Mouse (Mus musculus): ENCODE data around the gene Lactb. TPM values are rescaled to one million over a fixed set of nuclear protein-coding genes. Genes with fewer than 3 reads are reported as not detected.

Lactb gene
- polyA plus RNA-seq, 1 experiment = 18.2 TPM

- no peak overlapping the region for H3K4me3 ChIP-seq (ENCODE audit: insufficient read depth, low read length)
- no peak overlapping the region for H3K27ac ChIP-seq (ENCODE audit: insufficient read depth, low read length)
- TF ChIP-seq CTCF (IDR thresholded peaks at IDR 0.05; ENCODE audit: extremely low read depth, insufficient read depth, low read length) (no peak), POLR2A (IDR thresholded peaks at IDR 0.05; ENCODE audit: extremely low read depth, insufficient read depth, low read length) (no peak)
- no peaks in the 10 kb centered on the region for H3K4me1 ChIP-seq (ENCODE audit: control insufficient read depth, insufficient read depth, low read length)
Measured at GRCm38 (mm10) chr9:66933869-66934808, 41.1 kb downstream of the Lactb start.

GRCm38 (mm10) chr9:66930351-66930750, 44.9 kb downstream of the Lactb start:
- TF ChIP-seq CTCF (IDR thresholded peaks at IDR 0.05; ENCODE audit: extremely low read depth, insufficient read depth, low read length) (no peak), POLR2A (IDR thresholded peaks at IDR 0.05; ENCODE audit: extremely low read depth, insufficient read depth, low read length) (no peak)
- no peak overlapping the region for H3K4me3 ChIP-seq (ENCODE audit: insufficient read depth, low read length)
- H3K4me1 ChIP-seq (ENCODE audit: control insufficient read depth, insufficient read depth, low read length) = no peaks in the 10 kb centered on the region
- H3K27ac ChIP-seq (ENCODE audit: insufficient read depth, low read length) = no peak overlapping the region

GRCm38 (mm10) chr9:66927696-66928402, 47.4 kb downstream of the Lactb start:
- H3K27ac ChIP-seq (ENCODE audit: insufficient read depth, low read length) = no peak overlapping the region
- no peaks in the 10 kb centered on the region for H3K4me1 ChIP-seq (ENCODE audit: control insufficient read depth, insufficient read depth, low read length)
- H3K4me3 ChIP-seq (ENCODE audit: insufficient read depth, low read length) = no peak overlapping the region
- TF ChIP-seq POLR2A (IDR thresholded peaks at IDR 0.05; ENCODE audit: extremely low read depth, insufficient read depth, low read length) (no peak), CTCF (IDR thresholded peaks at IDR 0.05; ENCODE audit: extremely low read depth, insufficient read depth, low read length) (no peak)

GRCm38 (mm10) chr9:66925853-66926252, 49.4 kb downstream of the Lactb start:
- no peak for TF ChIP-seq POLR2A (IDR thresholded peaks at IDR 0.05; ENCODE audit: extremely low read depth, insufficient read depth, low read length)
- no peak for TF ChIP-seq CTCF (IDR thresholded peaks at IDR 0.05; ENCODE audit: extremely low read depth, insufficient read depth, low read length)
- Histone ChIP-seq H3K4me3 (ENCODE audit: insufficient read depth, low read length) (no peak overlapping the region), H3K4me1 (ENCODE audit: control insufficient read depth, insufficient read depth, low read length) (no peaks in the 10 kb centered on the region), H3K27ac (ENCODE audit: insufficient read depth, low read length) (no peak overlapping the region)

- TF ChIP-seq POLR2A (IDR thresholded peaks at IDR 0.05; ENCODE audit: extremely low read depth, insufficient read depth, low read length) = no peak
- no peak for TF ChIP-seq CTCF (IDR thresholded peaks at IDR 0.05; ENCODE audit: extremely low read depth, insufficient read depth, low read length)
- peaks cover 2% of the 10 kb centered on the region; the same call in 1 of the 2 replicates for H3K4me1 ChIP-seq (ENCODE audit: control insufficient read depth, insufficient read depth, low read length)
- no peak overlapping the region for H3K4me3 ChIP-seq (ENCODE audit: insufficient read depth, low read length)
- no peak overlapping the region for H3K27ac ChIP-seq (ENCODE audit: insufficient read depth, low read length)
Measured at GRCm38 (mm10) chr9:66922076-66922475, 53.2 kb downstream of the Lactb start.

- Histone ChIP-seq H3K27ac (ENCODE audit: insufficient read depth, low read length) (no peak overlapping the region), H3K4me3 (ENCODE audit: insufficient read depth, low read length) (no peak overlapping the region; the same call in 1 of the 2 replicates), H3K4me1 (ENCODE audit: control insufficient read depth, insufficient read depth, low read length) (peaks cover 6% of the 10 kb centered on the region)
- TF ChIP-seq POLR2A (IDR thresholded peaks at IDR 0.05; ENCODE audit: extremely low read depth, insufficient read depth, low read length) (no peak), CTCF (IDR thresholded peaks at IDR 0.05; ENCODE audit: extremely low read depth, insufficient read depth, low read length) (no peak)
Measured at GRCm38 (mm10) chr9:66920488-66921279, 54.6 kb downstream of the Lactb start.

GRCm38 (mm10) chr9:66919981-66920380, 55.3 kb downstream of the Lactb start:
- H3K4me1 ChIP-seq (ENCODE audit: control insufficient read depth, insufficient read depth, low read length) = peaks cover 6% of the 10 kb centered on the region
- peak overlapping the region; percentile 84 for H3K4me3 ChIP-seq (ENCODE audit: insufficient read depth, low read length)
- H3K27ac ChIP-seq (ENCODE audit: insufficient read depth, low read length) = no peak overlapping the region
- no peak for TF ChIP-seq POLR2A (IDR thresholded peaks at IDR 0.05; ENCODE audit: extremely low read depth, insufficient read depth, low read length)
- TF ChIP-seq CTCF (IDR thresholded peaks at IDR 0.05; ENCODE audit: extremely low read depth, insufficient read depth, low read length) = no peak

- Histone ChIP-seq H3K4me3 (ENCODE audit: insufficient read depth, low read length) (peak within 1 kb of the TSS; percentile 84), H3K27ac (ENCODE audit: insufficient read depth, low read length) (no peak within 1 kb of the TSS), H3K4me1 (ENCODE audit: control insufficient read depth, insufficient read depth, low read length) (peaks cover 6% of the 10 kb centered on the region)
- TF ChIP-seq POLR2A (IDR thresholded peaks at IDR 0.05; ENCODE audit: extremely low read depth, insufficient read depth, low read length) (peak; percentile 74), CTCF (IDR thresholded peaks at IDR 0.05; ENCODE audit: extremely low read depth, insufficient read depth, low read length) (no peak)
Measured at GRCm38 (mm10) chr9:66919382-66919971, 55.8 kb downstream of the Lactb start, which contains the start of gene Rab8b. Rab8b (minus strand) TSS chr9:66919687.

Measured in cortical plate, adult 2 months (tissue).